Mouse (Mus musculus): ENCODE data around the gene Fxn.
"Not testable (repeated sequence)": the region's sequence is repeated elsewhere in the genome, so short reads cannot be mapped to it uniquely, and the experiment has no call there.

Fxn gene

GRCm38 (mm10) chr19:24241799-24242546, 38.4 kb downstream of the Fxn start:
- no peak for DNase-seq (ENCODE audit: low read depth, low spot score)

- DNase-seq (ENCODE audit: low read depth, low spot score): no peak
These were observed 39.1 kb downstream of the Fxn start for GRCm38 (mm10) chr19:24241271-24241670.

GRCm38 (mm10) chr19:24238011-24238410, 42.4 kb downstream of the Fxn start:
- DNase-seq (ENCODE audit: low read depth, low spot score): no peak

DNA sequence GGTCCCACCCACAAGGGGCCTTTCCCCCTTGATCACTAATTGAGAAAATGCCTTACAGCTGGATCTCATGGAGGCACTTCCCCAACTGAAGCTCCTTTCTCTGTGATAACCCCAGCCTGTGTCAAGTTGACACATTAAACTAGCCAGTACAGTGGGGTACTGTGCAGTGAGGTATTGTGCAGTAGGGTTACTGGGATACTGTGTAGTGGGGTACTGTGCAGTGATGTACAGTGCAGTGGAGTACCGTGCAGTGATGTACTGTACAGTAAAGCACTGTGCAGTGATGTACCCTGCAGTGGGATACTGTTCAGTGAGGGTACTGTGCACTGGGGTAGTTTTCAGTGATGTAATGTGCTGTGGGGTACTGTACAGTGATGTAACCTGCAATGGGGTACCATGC, 48.0 kb downstream of the Fxn start:
- DNase-seq (ENCODE audit: low read depth, low spot score): not testable (repeated sequence)

DNA sequence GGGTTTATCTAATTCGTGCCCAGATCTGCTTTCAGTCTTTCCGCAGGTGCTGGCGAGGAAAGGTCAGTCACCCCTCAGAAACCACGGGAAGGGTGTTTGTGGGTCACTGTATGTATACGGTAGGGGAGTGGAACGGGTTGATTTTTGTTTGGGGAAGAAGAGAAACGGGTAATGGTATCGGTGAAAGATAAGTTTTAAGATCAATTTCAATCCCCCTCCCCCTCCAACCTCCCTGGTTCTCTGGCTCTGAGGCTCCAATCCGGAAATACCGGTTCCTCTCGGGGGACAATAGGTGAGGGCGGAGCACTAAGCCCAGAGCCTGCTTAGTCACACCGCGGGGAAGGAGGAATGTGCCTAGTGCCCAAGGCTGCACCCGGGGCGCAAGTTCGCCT, 55.1 kb downstream of the Fxn start:
- no peak for DNase-seq (ENCODE audit: low read depth, low spot score)

- peak; percentile 29 for DNase-seq (ENCODE audit: low read depth, low spot score)
These were observed 55.7 kb downstream of the Fxn start, which contains the start of gene Tjp2 for GRCm38 (mm10) chr19:24224500-24225304. Tjp2 (minus strand) TSS chr19:24225030.

- DNase-seq (ENCODE audit: low read depth, low spot score): peak; percentile 25
These were observed 56.6 kb downstream of the Fxn start for GRCm38 (mm10) chr19:24223851-24224251.

- DNase-seq (ENCODE audit: low read depth, low spot score): no peak
These were observed 59.0 kb downstream of the Fxn start for GRCm38 (mm10) chr19:24221455-24221854.

DNA sequence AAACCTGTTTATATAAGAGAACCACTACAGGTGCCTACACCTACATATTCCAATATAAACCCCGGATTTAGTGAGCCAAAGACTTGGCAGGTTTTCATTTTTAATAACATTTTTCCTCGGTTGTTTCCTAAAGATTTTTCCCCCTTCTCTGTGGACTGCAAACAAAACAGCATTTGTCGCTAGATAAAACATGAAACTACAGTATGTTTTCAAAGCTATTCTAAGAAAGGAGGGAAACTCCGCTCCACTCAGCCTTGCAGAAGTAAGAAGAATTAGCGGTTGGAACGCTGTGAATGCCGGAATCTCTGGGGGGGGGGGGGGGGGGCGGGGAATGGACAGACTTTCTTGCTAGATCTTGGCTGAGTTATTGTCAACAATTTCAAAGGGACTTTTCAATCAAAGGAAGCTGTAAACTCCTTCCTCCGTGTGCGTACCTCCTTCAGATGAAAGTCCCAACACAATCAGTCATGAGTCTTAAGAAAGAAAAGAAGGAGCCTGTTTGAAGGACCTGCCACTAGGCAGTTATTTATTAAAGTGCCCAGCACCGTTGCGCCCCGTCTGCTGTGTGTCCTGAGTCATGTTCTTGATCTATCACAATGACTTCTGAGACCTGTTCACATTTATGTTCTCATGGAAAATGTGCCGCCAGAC, 59.5 kb downstream of the Fxn start:
- DNase-seq (ENCODE audit: low read depth, low spot score): no peak

GRCm38 (mm10) chr19:24219011-24219410, 61.4 kb downstream of the Fxn start:
- DNase-seq (ENCODE audit: low read depth, low spot score): no peak

DNA sequence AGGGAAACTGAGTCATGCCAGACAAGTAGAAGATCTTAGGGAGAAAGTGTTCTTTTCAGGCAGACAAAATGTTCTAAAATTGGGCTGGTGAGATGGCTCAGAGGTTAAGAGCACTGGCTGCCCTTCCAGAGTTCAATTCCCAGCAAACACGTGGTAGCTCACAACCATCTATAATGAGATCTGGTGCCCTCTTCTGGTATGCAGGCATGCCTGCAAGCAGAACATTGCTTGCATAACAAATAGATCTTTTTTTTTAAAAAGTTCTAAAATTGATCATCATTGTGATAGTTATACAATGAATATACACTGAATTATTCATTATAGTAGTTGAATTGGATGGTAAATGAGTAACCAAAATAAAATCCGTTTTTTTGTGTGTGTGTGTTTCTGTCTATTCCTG, 62.1 kb downstream of the Fxn start:
- no peak for DNase-seq (ENCODE audit: low read depth, low spot score)

- DNase-seq (ENCODE audit: low read depth, low spot score): no peak
These were observed 62.6 kb downstream of the Fxn start for GRCm38 (mm10) chr19:24217851-24218250.

- DNase-seq (ENCODE audit: low read depth, low spot score): peak; percentile 21
These were observed 63.6 kb downstream of the Fxn start for GRCm38 (mm10) chr19:24216771-24217170.

DNA sequence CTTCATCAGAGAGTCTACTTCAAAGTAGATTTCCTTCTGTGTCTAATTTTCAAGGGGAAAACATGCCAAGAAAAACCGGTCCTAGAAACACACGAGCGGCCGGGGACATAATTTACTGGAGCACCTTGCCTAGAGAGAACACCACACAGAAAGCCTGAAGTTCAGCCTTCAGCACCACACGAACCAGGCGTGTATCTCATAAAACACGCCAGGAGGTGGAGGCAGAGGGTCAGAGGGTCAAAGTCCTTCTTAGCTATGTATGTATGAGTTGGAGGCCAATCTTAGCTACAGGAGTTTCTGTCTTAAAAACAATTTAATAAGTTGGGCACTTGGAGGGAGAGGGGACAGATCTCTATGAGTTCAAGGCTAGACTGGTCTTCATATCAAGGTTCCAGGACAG, 65.5 kb downstream of the Fxn start:
- no peak for DNase-seq (ENCODE audit: low read depth, low spot score)

DNA sequence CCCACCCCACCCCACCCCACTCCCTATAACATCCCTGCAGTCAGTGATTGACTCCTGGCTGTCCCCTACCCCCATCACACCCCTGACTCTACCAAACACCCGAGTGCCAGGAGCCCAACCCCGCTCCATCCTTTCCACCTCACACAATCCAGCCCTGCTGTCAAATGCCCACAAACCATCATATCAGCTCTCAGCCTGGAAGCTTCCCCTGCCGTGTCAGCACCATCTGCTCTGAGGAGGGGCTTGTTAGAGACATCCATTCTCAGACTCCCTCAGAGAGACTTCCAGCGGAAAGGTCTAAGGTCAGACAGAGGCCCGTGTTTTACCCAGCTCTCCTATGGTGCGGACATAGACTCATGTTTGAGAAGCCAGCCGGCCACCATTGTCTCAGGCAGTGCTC, 67.1 kb downstream of the Fxn start:
- no peak for DNase-seq (ENCODE audit: low read depth, low spot score)

DNA sequence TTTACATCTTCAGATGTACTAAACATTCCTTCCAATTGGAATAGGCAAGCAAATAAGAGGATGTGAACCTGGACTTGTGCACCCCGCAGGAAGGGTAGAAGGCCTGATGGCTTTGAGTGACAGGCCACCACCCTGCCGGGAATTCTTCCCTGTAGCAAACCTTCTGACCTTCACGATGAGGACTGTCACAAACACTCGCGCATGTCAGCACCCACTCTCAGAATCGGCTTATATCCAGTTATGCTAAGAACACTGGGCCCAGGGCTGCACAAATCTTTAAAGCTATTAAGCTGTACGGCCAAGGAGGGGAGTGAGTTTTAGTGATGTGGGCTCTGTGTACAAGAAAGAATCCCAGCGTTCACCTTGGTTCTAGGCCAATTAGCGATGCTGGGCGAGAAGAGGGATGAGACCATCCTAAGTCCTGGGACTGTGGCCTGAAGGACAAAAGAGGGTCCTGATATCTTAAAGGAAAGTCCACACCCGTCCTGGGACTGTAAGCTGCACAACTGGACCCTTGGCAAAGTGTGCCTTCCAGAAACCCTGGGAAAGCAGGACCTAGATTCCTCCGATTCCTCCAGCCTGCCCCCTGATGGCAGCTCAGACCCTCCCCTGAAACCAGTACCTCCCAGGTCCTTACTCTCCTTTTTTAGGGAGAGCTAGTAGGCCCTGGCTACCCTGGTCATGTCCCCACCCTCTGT, 67.7 kb downstream of the Fxn start:
- no peak for DNase-seq (ENCODE audit: low read depth, low spot score)
